Mouse (Mus musculus) heart, adult 11 months (tissue): ENCODE results near the gene Gm10160.

Source experiments
- DNase-seq: peaks from one replicate; pipeline ENCODE4 v3.0.0; 2022

Gm10160 gene

GRCm38 (mm10) chr7:81855694-81856093 lies at the start of gene Gm10160:
Gene Gm10160 (minus strand): TSS chr7:81855794.
- no peak for DNase-seq

GRCm38 (mm10) chr7:81904926-81905325 lies 49.3 kb upstream of the Gm10160 start:
- no peak for DNase-seq

- DNase-seq = no peak
Observed at GRCm38 (mm10) chr7:81904094-81904493, 48.5 kb upstream of the Gm10160 start.

GRCm38 (mm10) chr7:81899361-81899760 lies 43.8 kb upstream of the Gm10160 start:
- DNase-seq = no peak

- DNase-seq = no peak
Observed at GRCm38 (mm10) chr7:81885128-81885527, 29.5 kb upstream of the Gm10160 start.

- peak; percentile 84 for DNase-seq
Observed at GRCm38 (mm10) chr7:81881600-81881999, 26.0 kb upstream of the Gm10160 start.

- DNase-seq = no peak
Observed at GRCm38 (mm10) chr7:81880797-81881196, 25.2 kb upstream of the Gm10160 start.

GRCm38 (mm10) chr7:81880286-81880685 lies 24.7 kb upstream of the Gm10160 start:
- no peak for DNase-seq

GRCm38 (mm10) chr7:81875372-81875771 lies 19.8 kb upstream of the Gm10160 start:
- DNase-seq = peak; percentile 54

GRCm38 (mm10) chr7:81874636-81875035 lies 19.0 kb upstream of the Gm10160 start:
- peak; percentile 85 for DNase-seq

GRCm38 (mm10) chr7:81873807-81874206 lies 18.2 kb upstream of the Gm10160 start:
- DNase-seq = no peak

GRCm38 (mm10) chr7:81872493-81873013 lies 17.0 kb upstream of the Gm10160 start:
- peak; percentile 54 for DNase-seq

- peak; percentile 96 for DNase-seq
Observed at GRCm38 (mm10) chr7:81868158-81868557, 12.6 kb upstream of the Gm10160 start.

- peak; percentile 86 for DNase-seq
Observed at GRCm38 (mm10) chr7:81867231-81867930, 11.8 kb upstream of the Gm10160 start.

- peak; percentile 69 for DNase-seq
Observed at GRCm38 (mm10) chr7:81865937-81866336, 10.3 kb upstream of the Gm10160 start.

- no peak for DNase-seq
Observed at GRCm38 (mm10) chr7:81864552-81864951, 9.0 kb upstream of the Gm10160 start.

- DNase-seq = peak; percentile 97
Observed at GRCm38 (mm10) chr7:81862587-81863583, 7.3 kb upstream of the Gm10160 start.

GRCm38 (mm10) chr7:81861921-81862320 lies 6.3 kb upstream of the Gm10160 start:
- peak; percentile 86 for DNase-seq

- DNase-seq = peak; percentile 84
Observed at GRCm38 (mm10) chr7:81861461-81861860, 5.9 kb upstream of the Gm10160 start.

- DNase-seq = peak; percentile 91
Observed at GRCm38 (mm10) chr7:81860996-81861395, 5.4 kb upstream of the Gm10160 start.

GRCm38 (mm10) chr7:81860071-81860470 lies 4.5 kb upstream of the Gm10160 start:
- DNase-seq = peak; percentile 98

GRCm38 (mm10) chr7:81858968-81859721 lies 3.6 kb upstream of the Gm10160 start, which contains the start of gene Tm6sf1:
Gene Tm6sf1 (plus strand): TSS chr7:81859001.
- peak; percentile 97 for DNase-seq

- peak; percentile 88 for DNase-seq
Observed at GRCm38 (mm10) chr7:81858236-81858635, 2.6 kb upstream of the Gm10160 start.
